Mouse (Mus musculus): ENCODE results near the gene Olfr985. TPM values are rescaled to one million over a fixed set of nuclear protein-coding genes. Genes with fewer than 3 reads are reported as not detected.

Olfr985 gene
- polyA plus RNA-seq (2012; rRNA removed), result not detected in 2 replicates

DNA sequence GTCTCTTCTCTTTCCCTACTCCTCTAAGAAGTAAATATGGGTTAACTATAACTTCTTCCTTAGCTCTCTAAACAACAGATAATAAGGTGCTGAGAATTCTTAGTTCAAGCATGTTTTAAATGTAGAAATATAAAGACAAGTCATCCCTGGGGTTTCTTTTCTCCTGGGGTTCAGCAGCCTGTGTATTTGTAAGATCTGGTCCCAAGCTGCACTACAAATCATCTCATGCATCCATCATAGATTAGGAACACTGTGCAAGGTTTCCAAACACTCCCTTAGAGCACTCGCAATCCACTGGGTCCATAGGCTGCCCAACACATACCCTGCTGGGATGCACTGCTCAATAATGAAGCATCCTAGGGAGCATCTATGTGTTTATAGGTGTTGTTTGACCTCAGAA lies at the start of gene Olfr985:
Gene Olfr985 (minus strand): TSS at position 101 of the 400 bp plus-strand sequence.
- no peaks in the 10 kb centered on the region for H3K4me1 ChIP-seq (ENCODE audit: control insufficient read depth, insufficient read depth, insufficient read length)
- H3K27ac ChIP-seq (ENCODE audit: insufficient read depth, low read length), result no peak within 1 kb of the TSS
- no peak within 1 kb of the TSS for H3K4me3 ChIP-seq (ENCODE audit: extremely low read depth, insufficient read depth, insufficient read length)
- H3K36me3 ChIP-seq (ENCODE audit: control insufficient read depth, insufficient read depth, low read length), result no peaks in the 10 kb centered on the region
- H3K27me3 ChIP-seq (ENCODE audit: control insufficient read depth, insufficient read depth, low read length), result no peaks in the 10 kb centered on the region
- WGBS, result 87% methylated on average over 1 of the region's 1 CpGs
- no peak for DNase-seq (ENCODE audit: low read depth in 1 of 2, low spot score in 2 of 2)
- no peak for TF ChIP-seq CTCF (IDR thresholded peaks at IDR 0.05; ENCODE audit: extremely low read depth, insufficient read depth, insufficient read length, insufficient replicate concordance)

GRCm38 (mm10) chr9:40177017-40177416 lies 47.0 kb upstream of the Olfr985 start:
- TF ChIP-seq POLR2A (IDR thresholded peaks at IDR 0.05; ENCODE audit: low read depth, low read length) (no peak), CTCF (IDR thresholded peaks at IDR 0.05; ENCODE audit: extremely low read depth, insufficient read depth, insufficient read length, insufficient replicate concordance) (no peak)
- no peak overlapping the region for H3K27ac ChIP-seq (ENCODE audit: insufficient read depth, low read length)
- WGBS, result 87% methylated on average over 6 of the region's 6 CpGs
- no peak overlapping the region for H3K4me3 ChIP-seq (ENCODE audit: extremely low read depth, insufficient read depth, insufficient read length)
- no peak for DNase-seq (ENCODE audit: low read depth in 1 of 2, low spot score in 2 of 2)
- no peaks in the 10 kb centered on the region for H3K4me1 ChIP-seq (ENCODE audit: control insufficient read depth, insufficient read depth, insufficient read length)
- H3K36me3 ChIP-seq (ENCODE audit: control insufficient read depth, insufficient read depth, low read length), result no peaks in the 10 kb centered on the region
- H3K27me3 ChIP-seq (ENCODE audit: control insufficient read depth, insufficient read depth, low read length), result no peaks in the 10 kb centered on the region

DNA sequence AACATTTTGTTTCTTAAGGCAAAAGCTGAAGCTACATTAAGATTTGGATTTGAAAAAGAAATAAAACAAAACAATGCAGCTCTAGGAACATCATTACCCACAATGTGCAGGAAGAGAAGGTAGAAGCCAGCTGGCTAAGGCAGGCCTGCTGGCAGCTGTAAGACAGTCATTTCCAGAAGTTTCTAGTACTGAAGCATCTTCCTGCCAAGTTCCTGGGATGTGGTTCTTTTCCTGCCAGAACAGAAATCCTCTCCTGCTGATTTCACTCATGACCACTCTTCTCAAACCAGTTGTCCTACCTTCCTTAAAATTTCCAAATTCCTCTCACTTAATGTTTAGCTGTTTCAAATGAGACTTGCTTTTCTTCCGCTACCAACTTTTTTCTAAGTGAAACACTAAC lies 36.5 kb upstream of the Olfr985 start:
- H3K4me3 ChIP-seq (ENCODE audit: extremely low read depth, insufficient read depth, insufficient read length), result no peak overlapping the region
- no peak for DNase-seq (ENCODE audit: low read depth in 1 of 2, low spot score in 2 of 2)
- TF ChIP-seq POLR2A (IDR thresholded peaks at IDR 0.05; ENCODE audit: low read depth, low read length), result no peak
- TF ChIP-seq CTCF (IDR thresholded peaks at IDR 0.05; ENCODE audit: extremely low read depth, insufficient read depth, insufficient read length, insufficient replicate concordance), result no peak
- H3K27ac ChIP-seq (ENCODE audit: insufficient read depth, low read length), result no peak overlapping the region
- WGBS, result 96% methylated on average over 1 of the region's 1 CpGs
- H3K36me3 ChIP-seq (ENCODE audit: control insufficient read depth, insufficient read depth, low read length), result no peaks in the 10 kb centered on the region
- no peaks in the 10 kb centered on the region for H3K27me3 ChIP-seq (ENCODE audit: control insufficient read depth, insufficient read depth, low read length)
- H3K4me1 ChIP-seq (ENCODE audit: control insufficient read depth, insufficient read depth, insufficient read length), result no peaks in the 10 kb centered on the region

- Histone ChIP-seq H3K4me1 (ENCODE audit: control insufficient read depth, insufficient read depth, insufficient read length) (no peaks in the 10 kb centered on the region), H3K36me3 (ENCODE audit: control insufficient read depth, insufficient read depth, low read length) (no peaks in the 10 kb centered on the region), H3K4me3 (ENCODE audit: extremely low read depth, insufficient read depth, insufficient read length) (no peak overlapping the region), H3K27ac (ENCODE audit: insufficient read depth, low read length) (no peak overlapping the region), H3K27me3 (ENCODE audit: control insufficient read depth, insufficient read depth, low read length) (no peaks in the 10 kb centered on the region)
- WGBS, result 79% methylated on average over 4 of the region's 4 CpGs
- no peak for DNase-seq (ENCODE audit: low read depth in 1 of 2, low spot score in 2 of 2)
- TF ChIP-seq POLR2A (IDR thresholded peaks at IDR 0.05; ENCODE audit: low read depth, low read length), result no peak
Measured at GRCm38 (mm10) chr9:40155118-40155644, 25.2 kb upstream of the Olfr985 start.

DNA sequence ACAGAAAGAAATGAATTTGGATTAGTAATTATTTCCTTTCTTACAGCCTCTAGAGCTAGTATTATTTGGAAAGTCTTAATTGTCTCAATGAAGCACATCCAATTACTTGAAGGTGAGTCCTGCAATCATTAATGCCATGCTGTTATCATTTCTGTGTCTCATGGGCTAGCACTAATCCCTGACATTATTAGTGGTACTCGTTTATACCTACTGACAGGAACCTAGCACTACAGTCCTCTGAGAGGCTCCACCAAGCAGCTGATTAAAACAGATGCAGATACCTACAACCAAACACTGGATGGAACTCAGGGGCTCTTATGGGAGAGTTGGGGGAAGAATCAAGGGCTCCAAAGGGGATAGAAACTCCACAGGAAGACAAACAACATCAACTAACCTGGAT lies 11.6 kb upstream of the Olfr985 start:
- no peaks in the 10 kb centered on the region for H3K36me3 ChIP-seq (ENCODE audit: control insufficient read depth, insufficient read depth, low read length)
- no peak for DNase-seq (ENCODE audit: low read depth in 1 of 2, low spot score in 2 of 2)
- no peak overlapping the region for H3K4me3 ChIP-seq (ENCODE audit: extremely low read depth, insufficient read depth, insufficient read length)
- no peak overlapping the region for H3K27ac ChIP-seq (ENCODE audit: insufficient read depth, low read length)
- H3K4me1 ChIP-seq (ENCODE audit: control insufficient read depth, insufficient read depth, insufficient read length), result no peaks in the 10 kb centered on the region
- WGBS, result 56% methylated on average over 1 of the region's 1 CpGs
- no peaks in the 10 kb centered on the region for H3K27me3 ChIP-seq (ENCODE audit: control insufficient read depth, insufficient read depth, low read length)
- TF ChIP-seq POLR2A (IDR thresholded peaks at IDR 0.05; ENCODE audit: low read depth, low read length), result no peak
- TF ChIP-seq CTCF (IDR thresholded peaks at IDR 0.05; ENCODE audit: extremely low read depth, insufficient read depth, insufficient read length, insufficient replicate concordance), result no peak

DNA sequence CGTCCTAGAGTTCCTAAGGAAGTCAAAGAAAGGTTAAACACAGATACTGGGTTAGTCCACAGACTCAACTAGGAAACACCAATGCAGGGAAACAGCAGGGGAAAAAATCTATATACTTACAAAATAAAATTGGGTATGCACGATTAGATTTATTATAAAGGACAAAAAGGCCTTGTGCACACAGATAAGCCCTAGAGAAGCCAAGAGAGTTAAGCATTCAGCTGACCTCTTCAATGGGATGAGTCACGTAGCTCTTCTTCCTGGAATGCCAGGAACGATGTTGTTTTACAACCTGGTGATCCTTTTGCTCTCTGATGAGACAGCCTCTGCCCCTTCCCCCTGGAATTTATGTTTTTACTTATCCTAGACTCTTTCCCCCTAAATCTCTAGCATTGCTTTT lies 9.5 kb upstream of the Olfr985 start:
- Histone ChIP-seq H3K27me3 (ENCODE audit: control insufficient read depth, insufficient read depth, low read length) (no peaks in the 10 kb centered on the region), H3K36me3 (ENCODE audit: control insufficient read depth, insufficient read depth, low read length) (no peaks in the 10 kb centered on the region), H3K27ac (ENCODE audit: insufficient read depth, low read length) (no peak overlapping the region), H3K4me1 (ENCODE audit: control insufficient read depth, insufficient read depth, insufficient read length) (no peaks in the 10 kb centered on the region), H3K4me3 (ENCODE audit: extremely low read depth, insufficient read depth, insufficient read length) (no peak overlapping the region)
- no peak for DNase-seq (ENCODE audit: low read depth in 1 of 2, low spot score in 2 of 2)
- WGBS, result 82% methylated on average over 4 of the region's 4 CpGs
- TF ChIP-seq CTCF (IDR thresholded peaks at IDR 0.05; ENCODE audit: extremely low read depth, insufficient read depth, insufficient read length, insufficient replicate concordance), result no peak
- no peak for TF ChIP-seq POLR2A (IDR thresholded peaks at IDR 0.05; ENCODE audit: low read depth, low read length)

GRCm38 (mm10) chr9:40136987-40137688 lies 7.2 kb upstream of the Olfr985 start:
- no peak for TF ChIP-seq POLR2A (IDR thresholded peaks at IDR 0.05; ENCODE audit: low read depth, low read length)
- TF ChIP-seq CTCF (IDR thresholded peaks at IDR 0.05; ENCODE audit: extremely low read depth, insufficient read depth, insufficient read length, insufficient replicate concordance), result no peak
- Histone ChIP-seq H3K4me3 (ENCODE audit: extremely low read depth, insufficient read depth, insufficient read length) (no peak overlapping the region), H3K4me1 (ENCODE audit: control insufficient read depth, insufficient read depth, insufficient read length) (no peaks in the 10 kb centered on the region), H3K27ac (ENCODE audit: insufficient read depth, low read length) (no peak overlapping the region), H3K27me3 (ENCODE audit: control insufficient read depth, insufficient read depth, low read length) (no peaks in the 10 kb centered on the region), H3K36me3 (ENCODE audit: control insufficient read depth, insufficient read depth, low read length) (no peaks in the 10 kb centered on the region)
- WGBS, result 22% methylated on average over 6 of the region's 6 CpGs
- no peak for DNase-seq (ENCODE audit: low read depth in 1 of 2, low spot score in 2 of 2)
